Mouse (Mus musculus) CD4-positive, CD25-positive, alpha-beta regulatory T cell, adult 2 months (primary cell): ENCODE data around the gene Acsl3.

Experiments
- DNase-seq: peaks from one replicate; pipeline ENCODE4 v3.0.0-alpha.2; 2012; ENCODE audit warnings: low read depth, low spot score

Gene Acsl3

GRCm38 (mm10) chr1:78742198-78742597 is 84.6 kb downstream of the Acsl3 start:
- DNase-seq, result no peak

GRCm38 (mm10) chr1:78743318-78743717 is 85.7 kb downstream of the Acsl3 start:
- no peak for DNase-seq

GRCm38 (mm10) chr1:78745230-78745777 is 87.7 kb downstream of the Acsl3 start:
- no peak for DNase-seq
